Mouse (Mus musculus) hindbrain, postnatal 0 days (tissue): ENCODE measurements around the gene Ccdc97. TPM values are rescaled to one million over a fixed set of nuclear protein-coding genes. Genes with fewer than 3 reads are reported as not detected.

ENCODE experiments used
- ATAC-seq: fragments of 200-750 bp; cut with Nextera tagmentation; 2 replicates; pipeline ENCODE4 v1.8.0; 2017; ENCODE audit warnings: mild to moderate bottlenecking, moderate TSS enrichment, moderate library complexity
- DNase-seq: peaks from one replicate; pipeline ENCODE4 v3.0.0-alpha.2; 2015; ENCODE audit warnings: low spot score
- H3K27ac ChIP-seq: fragments of 300-500 bp; sonication (generic); 2 replicates; pipeline ENCODE4 v1.5.1; 2014; ENCODE audit warnings: mild to moderate bottlenecking
- H3K27me3 ChIP-seq: fragments of 300-500 bp; sonication (generic); 2 replicates; pipeline ENCODE4 v1.6.1; 2014; ENCODE audit warnings: low read length, mixed read lengths; ENCODE audit not compliant: insufficient read depth
- H3K36me3 ChIP-seq: fragments of 300-500 bp; sonication (generic); 2 replicates; pipeline ENCODE4 v1.6.1; 2014; ENCODE audit warnings: low read length, mixed read lengths; ENCODE audit not compliant: insufficient read depth
- H3K4me1 ChIP-seq: fragments of 300-500 bp; sonication (generic); 2 replicates; pipeline ENCODE4 v1.6.1; 2014; ENCODE audit warnings: antibody characterized with exemption, low read length, mixed read lengths; ENCODE audit not compliant: insufficient read depth
- H3K4me2 ChIP-seq: fragments of 300-500 bp; sonication (generic); 2 replicates; pipeline ENCODE4 v1.6.1; 2014; ENCODE audit warnings: low read depth, mild to moderate bottlenecking, low read length, moderate library complexity, mixed read lengths
- H3K4me3 ChIP-seq: fragments of 300-500 bp; sonication (generic); 2 replicates; pipeline ENCODE4 v1.5.1; 2014; ENCODE audit warnings: low read length
- H3K9ac ChIP-seq: fragments of 300-500 bp; sonication (generic); replicated peaks from 2 replicates; pipeline ENCODE4 v1.6.1; 2014; ENCODE audit warnings: mild to moderate bottlenecking, low read length, moderate library complexity, mixed read lengths
- H3K9me3 ChIP-seq: fragments of 300-500 bp; sonication (generic); 2 replicates; pipeline ENCODE4 v1.6.1; 2016; ENCODE audit warnings: low read length, mixed read lengths
- CTCF ChIP-seq: IDR thresholded peaks from 2 replicates; pipeline ENCODE4 v1.5.1; 2016; ENCODE audit warnings: antibody characterized with exemption, control low read depth, low read depth
- WGBS: fragments of 180-500 bp; shearing (Covaris S2); extraction: QIAGEN DNeasy Blood & Tissue Kit; methylation state at CpG from one replicate; pipeline ENCODE4 v1.1.7; 2014; 5-methylcytosine and 5-hydroxymethylcytosine counted together
- polyA plus RNA-seq: library from polyadenylated mRNA; unstranded; fragments of >200 nt; fragmentation: Nextera tagmentation; extraction: Ambion mirVana; gene quantifications from 2 replicates; pipeline ENCODE4 v1.2.1, GENCODE M21; 2015
- total RNA-seq: library from RNA; depleted of rRNA; stranded (reverse); fragments of >200 nt; gene quantifications from 2 replicates; pipeline ENCODE4 v1.2.3, GENCODE M21; 2014

Gene Ccdc97
- total and polyA plus RNA-seq, 2 experiments from 2014 or later, result 26.6 to 43.1 TPM

GRCm38 (mm10) chr7:25720760-25721159 is 1.9 kb upstream of the Ccdc97 start:
- H3K27me3 ChIP-seq, result no peaks in the 10 kb centered on the region
- no peak for ATAC-seq
- 0 out of 2 replicates have a peak, but pooled peaks cover 4% of the 10 kb centered on the region for H3K4me1 ChIP-seq
- H3K4me3 ChIP-seq, result no peak overlapping the region
- DNase-seq, result no peak
- WGBS, result 93% methylated on average over 5 of the region's 5 CpGs
- TF ChIP-seq CTCF, result no peak
- no peak overlapping the region for H3K27ac ChIP-seq
- H3K4me2 ChIP-seq, result no peak overlapping the region
- H3K9me3 ChIP-seq, result no peaks in the 10 kb centered on the region
- H3K9ac ChIP-seq, result no peak overlapping the region
- H3K36me3 ChIP-seq, result peaks cover 50% of the 10 kb centered on the region

DNA sequence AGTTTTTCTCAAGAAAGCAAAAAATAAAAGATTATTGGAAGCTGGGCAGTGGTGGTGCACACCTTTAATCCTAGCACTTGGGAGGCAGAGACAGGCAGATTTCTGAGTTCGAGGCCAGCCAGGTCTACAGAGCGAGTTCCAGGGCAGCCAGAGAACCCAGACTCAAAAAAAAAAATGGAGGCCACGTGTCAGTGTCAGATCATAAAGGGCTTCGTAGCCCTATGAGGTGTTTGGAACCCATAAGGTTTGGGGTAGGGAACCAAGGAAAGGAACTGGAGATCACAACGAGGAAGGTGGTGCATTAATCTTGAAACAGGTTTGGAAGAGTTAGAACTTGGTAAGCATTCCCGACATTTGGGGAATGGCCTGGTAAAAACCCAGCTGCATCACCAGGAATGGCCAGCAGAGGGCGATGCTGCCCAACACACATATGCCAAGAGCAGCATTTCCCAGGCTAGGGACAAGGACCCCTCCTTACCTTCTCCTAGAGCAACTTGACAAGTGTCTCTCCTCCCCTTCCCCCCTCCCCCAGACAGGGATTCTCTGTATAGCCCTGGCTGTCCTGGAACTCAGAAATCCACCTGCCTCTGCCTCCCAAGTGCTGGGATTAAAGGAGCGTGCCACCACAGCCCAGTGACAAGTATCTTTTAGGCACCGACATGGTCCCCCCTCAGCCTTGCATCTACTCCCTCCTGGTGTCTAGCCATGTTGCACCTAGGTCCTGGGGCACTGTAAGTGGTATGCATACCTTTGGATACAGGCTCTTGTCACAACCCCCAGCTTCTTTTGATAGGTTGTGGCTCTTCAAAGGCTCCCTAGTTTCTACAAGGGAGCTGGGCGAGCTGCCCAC is 1.1 kb upstream of the Ccdc97 start:
- Histone ChIP-seq H3K27ac (no peak overlapping the region), H3K4me1 (0 out of 2 replicates have a peak, but pooled peaks cover 4% of the 10 kb centered on the region), H3K4me2 (peak overlapping the region; percentile 93; the same call in 1 of the 2 replicates), H3K36me3 (peaks cover 50% of the 10 kb centered on the region), H3K9me3 (no peaks in the 10 kb centered on the region), H3K27me3 (no peaks in the 10 kb centered on the region), H3K9ac (no peak overlapping the region), H3K4me3 (no peak overlapping the region)
- DNase-seq (peak; percentile 82), ATAC-seq (peak; percentile 59)
- peak; percentile 97 for TF ChIP-seq CTCF
- 65% methylated on average over 10 of the region's 10 CpGs for WGBS

GRCm38 (mm10) chr7:25717478-25717877 is 1.4 kb downstream of the Ccdc97 start:
- no peak for ATAC-seq
- H3K9ac ChIP-seq, result no peak overlapping the region; the same call in 1 of the 2 replicates
- peaks cover 44% of the 10 kb centered on the region for H3K36me3 ChIP-seq
- 88% methylated on average over 3 of the region's 3 CpGs for WGBS
- 0 out of 2 replicates have a peak, but pooled peaks cover 4% of the 10 kb centered on the region for H3K4me1 ChIP-seq
- no peaks in the 10 kb centered on the region for H3K27me3 ChIP-seq
- TF ChIP-seq CTCF, result no peak
- no peak overlapping the region for H3K4me3 ChIP-seq
- H3K4me2 ChIP-seq, result peak overlapping the region; percentile 93
- no peaks in the 10 kb centered on the region for H3K9me3 ChIP-seq
- no peak for DNase-seq
- H3K27ac ChIP-seq, result no peak overlapping the region

DNA sequence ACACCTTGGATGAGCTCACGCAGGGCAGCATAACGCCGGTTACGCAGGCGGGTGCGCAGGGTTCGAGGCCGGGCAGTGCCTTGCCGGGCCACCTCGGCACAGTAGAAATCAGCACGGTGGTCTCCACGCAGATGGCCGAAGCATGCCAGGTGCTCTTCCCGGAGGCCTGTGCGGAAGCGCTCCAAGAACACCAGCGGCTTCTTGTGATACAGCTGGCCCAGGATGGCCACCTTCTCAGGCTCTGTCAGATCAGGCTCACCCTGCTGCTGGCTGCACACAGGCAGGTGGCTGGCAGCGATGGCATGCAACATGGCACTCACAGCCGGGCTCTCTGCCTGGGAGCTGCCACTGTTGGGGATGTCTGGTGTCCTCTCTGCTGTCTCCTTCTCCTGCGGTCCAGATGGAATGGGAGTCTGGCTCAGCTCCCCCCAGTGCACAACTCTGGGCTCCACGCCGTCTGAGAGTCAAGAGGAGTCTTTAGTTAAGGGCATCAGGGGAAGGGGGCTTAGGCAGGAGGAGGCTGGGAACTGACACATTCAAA is 3.1 kb downstream of the Ccdc97 start:
- ATAC-seq (no peak), DNase-seq (no peak)
- no peak overlapping the region for H3K4me2 ChIP-seq
- H3K9ac ChIP-seq, result no peak overlapping the region
- H3K4me1 ChIP-seq, result peaks cover 9% of the 10 kb centered on the region; the same call in 1 of the 2 replicates
- H3K9me3 ChIP-seq, result no peaks in the 10 kb centered on the region
- no peak for TF ChIP-seq CTCF
- H3K27ac ChIP-seq, result no peak overlapping the region
- no peak overlapping the region for H3K4me3 ChIP-seq
- no peaks in the 10 kb centered on the region for H3K27me3 ChIP-seq
- H3K36me3 ChIP-seq, result peaks cover 35% of the 10 kb centered on the region
- 94% methylated on average over 22 of the region's 22 CpGs for WGBS

DNA sequence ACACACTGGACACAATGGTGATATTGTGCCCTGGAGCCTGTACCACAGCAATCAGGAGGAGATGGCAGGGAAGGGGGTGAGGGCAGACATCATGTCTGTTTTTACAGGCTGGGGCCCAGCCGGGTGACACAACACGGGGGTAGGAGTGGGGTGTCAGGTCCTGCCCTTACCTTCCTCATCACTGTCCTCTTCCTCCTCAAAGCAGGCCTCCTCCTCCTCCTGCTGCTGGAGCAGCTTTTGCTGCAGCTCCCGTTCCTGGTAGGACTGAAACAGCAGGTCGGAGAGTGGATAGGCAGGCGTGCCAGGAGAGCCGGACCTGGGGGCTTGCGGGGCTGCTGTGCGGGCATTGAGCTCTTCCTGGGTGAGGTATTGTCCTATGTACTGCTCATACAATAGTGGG is 4.3 kb downstream of the Ccdc97 start:
- DNase-seq (no peak), ATAC-seq (no peak)
- WGBS, result 94% methylated on average over 8 of the region's 8 CpGs
- Histone ChIP-seq H3K36me3 (peaks cover 29% of the 10 kb centered on the region), H3K4me1 (peaks cover 20% of the 10 kb centered on the region), H3K27ac (no peak overlapping the region), H3K9ac (no peak overlapping the region), H3K4me3 (no peak overlapping the region), H3K4me2 (no peak overlapping the region), H3K9me3 (no peaks in the 10 kb centered on the region), H3K27me3 (no peaks in the 10 kb centered on the region)
- no peak for TF ChIP-seq CTCF

- peaks cover 29% of the 10 kb centered on the region for H3K36me3 ChIP-seq
- ATAC-seq (no peak), DNase-seq (no peak)
- no peak overlapping the region for H3K27ac ChIP-seq
- 92% methylated on average over 9 of the region's 9 CpGs for WGBS
- H3K27me3 ChIP-seq, result no peaks in the 10 kb centered on the region
- H3K4me3 ChIP-seq, result no peak overlapping the region
- peaks cover 15% of the 10 kb centered on the region for H3K4me1 ChIP-seq
- H3K9ac ChIP-seq, result no peak overlapping the region
- no peak overlapping the region for H3K4me2 ChIP-seq
- no peaks in the 10 kb centered on the region for H3K9me3 ChIP-seq
- TF ChIP-seq CTCF, result no peak
These were observed 6.1 kb downstream of the Ccdc97 start for GRCm38 (mm10) chr7:25712801-25713200.
